Mouse (Mus musculus): Measurements from ENCODE around the gene Ccdc88c.

DNA sequence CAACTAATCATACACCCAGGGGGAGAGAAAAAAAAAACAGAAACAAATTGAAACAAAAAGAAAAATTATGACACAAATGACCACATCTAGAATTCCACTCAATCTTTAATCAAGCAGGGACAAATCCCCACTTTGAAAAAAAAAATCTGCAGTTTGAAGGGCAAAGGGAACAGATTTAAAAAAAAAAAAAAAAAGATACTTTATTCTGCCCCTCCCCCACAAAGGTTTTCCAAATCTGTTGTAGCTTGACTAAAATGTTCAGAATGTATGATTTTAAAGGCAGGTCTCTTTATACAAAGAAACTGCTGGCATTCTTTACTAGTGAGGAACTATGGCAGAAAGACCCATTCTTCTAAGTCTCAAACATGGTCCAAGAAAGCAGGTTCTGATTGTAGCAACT lies 11.1 kb upstream of the Ccdc88c start:
- TF ChIP-seq POLR2A (IDR thresholded peaks at IDR 0.05; ENCODE audit: control insufficient read depth, low read depth, low read length) (no peak), CTCF (IDR thresholded peaks at IDR 0.05; ENCODE audit: control insufficient read depth, insufficient read depth, insufficient replicate concordance, low read depth, low read length) (no peak)

Data from testis, adult 2 months (tissue).